Mouse (Mus musculus) MEL (cell line): ENCODE results near the gene Irx2. TPM values are rescaled to one million over a fixed set of nuclear protein-coding genes. Genes with fewer than 3 reads are reported as not detected.

ENCODE experiments used
- DNase-seq: peaks from one replicate; pipeline ENCODE4 v3.0.0; 2011; ENCODE audit warnings: low read depth, low spot score
- H3K27ac ChIP-seq: 2 replicates; pipeline ENCODE4 v1.5.1; 2012; ENCODE audit warnings: low read depth, mild to moderate bottlenecking, control low read depth, low read length, moderate library complexity; ENCODE audit not compliant: control insufficient read depth
- H3K27me3 ChIP-seq, 2 experiments: fragments of 150-350 bp in 1 of 2; sonication (generic) in 1 of 2; 2 replicates each; pipeline ENCODE4 v1.6.1; 2012; ENCODE audit warnings: low read length in 2 of 2, mild to moderate bottlenecking in 2 of 2, improper control_type of control experiment in 1 of 2, moderate library complexity in 1 of 2; ENCODE audit not compliant: insufficient read depth in 2 of 2, control insufficient read depth in 1 of 2
- H3K36me3 ChIP-seq, 2 experiments: 2 replicates each; pipeline ENCODE4 v1.6.1; 2012 to 2014; ENCODE audit warnings: low read length in 2 of 2, improper control_type of control experiment in 1 of 2, inconsistent platforms in 1 of 2, mild to moderate bottlenecking in 1 of 2; ENCODE audit not compliant: insufficient read depth in 2 of 2, control insufficient read depth in 1 of 2
- H3K4me1 ChIP-seq, 2 experiments: fragments of 150-350 bp in 1 of 2; sonication (generic) in 1 of 2; 2 replicates each; pipeline ENCODE4 v1.6.1; 2012; ENCODE audit warnings: low read length in 2 of 2, improper control_type of control experiment in 1 of 2, mild to moderate bottlenecking in 1 of 2; ENCODE audit not compliant: insufficient read depth in 2 of 2, control insufficient read depth in 1 of 2
- H3K4me3 ChIP-seq, 2 experiments: fragments of 150-350 bp in 1 of 2; sonication (generic) in 1 of 2; 2 replicates each; pipeline ENCODE4 v1.5.1; 2012; ENCODE audit warnings: low read depth in 2 of 2, low read length in 2 of 2, mild to moderate bottlenecking in 2 of 2, moderate library complexity in 2 of 2, control low read depth in 1 of 2, improper control_type of control experiment in 1 of 2; ENCODE audit not compliant: control insufficient read depth in 1 of 2, insufficient read depth in 1 of 2
- H3K79me2 ChIP-seq: 2 replicates; pipeline ENCODE4 v1.6.1; 2012; ENCODE audit warnings: mild to moderate bottlenecking, low read length, moderate library complexity; ENCODE audit not compliant: control insufficient read depth, poor library complexity, insufficient read depth
- H3K9ac ChIP-seq: 2 replicates; pipeline ENCODE4 v1.6.1; 2012; ENCODE audit warnings: low read depth, mild to moderate bottlenecking, control low read depth, low read length, moderate library complexity; ENCODE audit not compliant: control insufficient read depth, poor library complexity, severe bottlenecking
- H3K9me3 ChIP-seq: fragments of 150-350 bp; sonication (generic); replicated peaks from 2 replicates; pipeline ENCODE4 v1.6.1; 2012; ENCODE audit warnings: mild to moderate bottlenecking, low read length, improper control_type of control experiment, moderate library complexity; ENCODE audit not compliant: insufficient read depth
- CHD1 ChIP-seq: IDR thresholded peaks from 2 replicates; pipeline ENCODE4 v1.6.1; 2012; ENCODE audit warnings: low read depth, mild to moderate bottlenecking, inconsistent platforms, low read length, improper control_type of control experiment
- CHD2 ChIP-seq: IDR thresholded peaks from 2 replicates; pipeline ENCODE4 v1.6.1; 2011; ENCODE audit warnings: low read length, improper control_type of control experiment
- E2F4 ChIP-seq: IDR thresholded peaks from 2 replicates; pipeline ENCODE4 v1.6.1; 2011; ENCODE audit warnings: low read depth, low read length, improper control_type of control experiment, borderline replicate concordance
- ELF1 ChIP-seq: IDR thresholded peaks from 2 replicates; pipeline ENCODE4 v1.6.1; 2014; ENCODE audit warnings: low read depth, mild to moderate bottlenecking, inconsistent platforms, low read length, improper control_type of control experiment, moderate library complexity
- EP300 ChIP-seq, 2 experiments: IDR thresholded peaks; 2 replicates each; pipeline ENCODE4 v1.6.1; 2011; ENCODE audit warnings: improper control_type of control experiment in 2 of 2, low read length in 2 of 2, low read depth in 1 of 2, mild to moderate bottlenecking in 1 of 2
- ETS1 ChIP-seq: IDR thresholded peaks from 2 replicates; pipeline ENCODE4 v1.6.1; 2012; ENCODE audit warnings: low read depth, mild to moderate bottlenecking, inconsistent platforms, low read length, improper control_type of control experiment, moderate library complexity
- GATA1 ChIP-seq: IDR thresholded peaks from 2 replicates; pipeline ENCODE4 v1.6.1; 2011; ENCODE audit warnings: low read depth, low read length, improper control_type of control experiment
- HCFC1 ChIP-seq: IDR thresholded peaks from 2 replicates; pipeline ENCODE4 v1.6.1; 2012; ENCODE audit warnings: low read depth, mild to moderate bottlenecking, inconsistent platforms, low read length, improper control_type of control experiment, moderate library complexity
- MAFK ChIP-seq: IDR thresholded peaks from 2 replicates; pipeline ENCODE4 v1.6.1; 2011; ENCODE audit warnings: low read depth, mild to moderate bottlenecking, low read length, improper control_type of control experiment, borderline replicate concordance
- MAX ChIP-seq: IDR thresholded peaks from 2 replicates; pipeline ENCODE4 v1.6.1; 2011; ENCODE audit warnings: low read length, improper control_type of control experiment
- MAZ ChIP-seq: IDR thresholded peaks from 2 replicates; pipeline ENCODE4 v1.6.1; 2012; ENCODE audit warnings: low read depth, mild to moderate bottlenecking, inconsistent platforms, low read length, improper control_type of control experiment
- MEF2A ChIP-seq: IDR thresholded peaks from 2 replicates; pipeline ENCODE4 v1.6.1; 2014; ENCODE audit warnings: low read depth, mild to moderate bottlenecking, inconsistent platforms, low read length, improper control_type of control experiment; ENCODE audit not compliant: poor library complexity, insufficient replicate concordance, severe bottlenecking; ENCODE audit errors: extremely low read depth
- MYB ChIP-seq: IDR thresholded peaks from 2 replicates; pipeline ENCODE4 v1.6.1; 2011; ENCODE audit warnings: mild to moderate bottlenecking, low read depth, low read length, improper control_type of control experiment
- NELFE ChIP-seq: IDR thresholded peaks from 2 replicates; pipeline ENCODE4 v1.6.1; 2011; ENCODE audit warnings: low read depth, low read length, improper control_type of control experiment
- NRF1 ChIP-seq: IDR thresholded peaks from 2 replicates; pipeline ENCODE4 v1.6.1; 2014; ENCODE audit warnings: low read depth, mild to moderate bottlenecking, inconsistent platforms, low read length, improper control_type of control experiment, moderate library complexity; ENCODE audit not compliant: poor library complexity, insufficient read depth, severe bottlenecking
- POLR2A ChIP-seq, 2 experiments: IDR thresholded peaks; 2 replicates each; pipeline ENCODE4 v1.6.1; 2011 to 2012; ENCODE audit warnings: low read length in 2 of 2, mild to moderate bottlenecking in 2 of 2, control low read depth in 1 of 2, improper control_type of control experiment in 1 of 2, low read depth in 1 of 2, moderate library complexity in 1 of 2; ENCODE audit not compliant: control insufficient read depth in 1 of 2, insufficient read depth in 1 of 2, poor library complexity in 1 of 2
- POLR2AphosphoS2 ChIP-seq: IDR thresholded peaks from 2 replicates; pipeline ENCODE4 v1.6.1; 2011; ENCODE audit warnings: low read length, improper control_type of control experiment
- RAD21 ChIP-seq: IDR thresholded peaks from 2 replicates; pipeline ENCODE4 v1.6.1; 2011; ENCODE audit warnings: mild to moderate bottlenecking, low read depth, low read length, improper control_type of control experiment
- RCOR1 ChIP-seq: IDR thresholded peaks from 2 replicates; pipeline ENCODE4 v1.6.1; 2012; ENCODE audit warnings: low read depth, mild to moderate bottlenecking, inconsistent platforms, low read length, improper control_type of control experiment
- SMC3 ChIP-seq: IDR thresholded peaks from 2 replicates; pipeline ENCODE4 v1.6.1; 2011; ENCODE audit warnings: low read depth, low read length, improper control_type of control experiment
- TBP ChIP-seq: IDR thresholded peaks from 2 replicates; pipeline ENCODE4 v1.8.0; 2011; ENCODE audit warnings: low read depth, low read length, improper control_type of control experiment
- TCF12 ChIP-seq: IDR thresholded peaks from 2 replicates; pipeline ENCODE4 v1.6.1; 2014; ENCODE audit warnings: low read depth, mild to moderate bottlenecking, inconsistent platforms, low read length, improper control_type of control experiment, moderate library complexity
- USF1 ChIP-seq: IDR thresholded peaks from 2 replicates; pipeline ENCODE4 v1.6.1; 2014; ENCODE audit warnings: low read depth, mild to moderate bottlenecking, inconsistent platforms, low read length, improper control_type of control experiment, moderate library complexity
- USF2 ChIP-seq, 2 experiments: IDR thresholded peaks; 2 replicates each; pipeline ENCODE4 v1.6.1; 2011 to 2012; ENCODE audit warnings: improper control_type of control experiment in 2 of 2, low read length in 2 of 2, borderline replicate concordance in 1 of 2, inconsistent platforms in 1 of 2, low read depth in 1 of 2, mild to moderate bottlenecking in 1 of 2; ENCODE audit not compliant: insufficient read depth in 1 of 2
- ZC3H11A ChIP-seq: IDR thresholded peaks from 2 replicates; pipeline ENCODE4 v1.6.1; 2012; ENCODE audit warnings: low read depth, mild to moderate bottlenecking, inconsistent platforms, low read length, improper control_type of control experiment
- ZKSCAN1 ChIP-seq: IDR thresholded peaks from 2 replicates; pipeline ENCODE4 v1.6.1; 2012; ENCODE audit warnings: low read depth, mild to moderate bottlenecking, inconsistent platforms, low read length, improper control_type of control experiment, moderate library complexity
- polyA plus RNA-seq, 2 experiments: library from polyadenylated mRNA; stranded (reverse) in 1 of 2; unstranded in 1 of 2; fragments of >175 nt in 1 of 2; fragments of >200 nt in 1 of 2; gene quantifications; 2 replicates each; pipeline versions ENCODE4 v1.2.1 to v1.2.4; 2012; ENCODE audit warnings: low replicate concordance in 2 of 2, low read depth in 1 of 2; ENCODE audit not compliant: insufficient read length in 2 of 2, insufficient read depth in 1 of 2, missing spikeins in 1 of 2
- total RNA-seq: library from RNA; depleted of rRNA; stranded (reverse); fragments of 300-350 nt; gene quantifications from 2 replicates; pipeline ENCODE4 v1.2.3, GENCODE M21; 2012

Gene Irx2
- total and polyA plus RNA-seq, 3 experiments = not detected

DNA sequence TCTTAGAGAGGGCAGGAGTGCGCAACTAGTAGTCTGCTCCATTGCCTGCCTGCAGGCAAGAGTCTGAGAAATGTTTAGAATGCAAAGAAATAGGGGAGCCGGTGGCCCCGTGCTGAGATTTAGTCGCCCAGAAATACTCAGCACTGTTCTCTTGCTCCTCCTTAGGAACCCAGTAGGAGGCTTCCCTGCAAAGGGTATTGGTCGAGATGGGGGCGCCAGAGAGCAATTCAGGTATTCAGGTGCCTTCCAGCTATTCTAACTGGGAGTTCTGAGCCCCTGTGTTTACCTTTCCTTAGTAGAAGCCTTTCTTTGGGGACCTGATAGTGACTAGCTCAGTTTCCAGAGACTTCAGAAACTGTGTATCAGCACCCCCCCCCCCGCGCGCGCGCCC lies 11.5 kb downstream of the Irx2 start:
- Histone ChIP-seq H3K9ac (no peak overlapping the region), H3K79me2 (no peaks in the 10 kb centered on the region), H3K36me3 (no peaks in the 10 kb centered on the region), H3K27me3 (no peaks in the 10 kb centered on the region), H3K4me3 (no peak overlapping the region), H3K27ac (no peak overlapping the region), H3K9me3 (no peaks in the 10 kb centered on the region), H3K4me1 (no peaks in the 10 kb centered on the region)
- no peak for TF ChIP-seq ELF1
- TF ChIP-seq ZKSCAN1 = no peak
- TF ChIP-seq NELFE = no peak
- no peak for TF ChIP-seq CHD2
- no peak for TF ChIP-seq CHD1
- TF ChIP-seq MEF2A = no peak
- TF ChIP-seq GATA1 = no peak
- no peak for TF ChIP-seq USF1
- no peak for TF ChIP-seq HCFC1
- TF ChIP-seq ETS1 = no peak
- no peak for TF ChIP-seq TBP
- TF ChIP-seq MAFK = no peak
- TF ChIP-seq ZC3H11A = no peak
- no peak for TF ChIP-seq POLR2A (IDR thresholded peaks at IDR 0.05; ENCODE audit: control insufficient read depth in 1 of 2, insufficient read depth in 1 of 2, low read depth in 1 of 2, low read length in 2 of 2, poor library complexity in 1 of 2)
- no peak for DNase-seq

DNA sequence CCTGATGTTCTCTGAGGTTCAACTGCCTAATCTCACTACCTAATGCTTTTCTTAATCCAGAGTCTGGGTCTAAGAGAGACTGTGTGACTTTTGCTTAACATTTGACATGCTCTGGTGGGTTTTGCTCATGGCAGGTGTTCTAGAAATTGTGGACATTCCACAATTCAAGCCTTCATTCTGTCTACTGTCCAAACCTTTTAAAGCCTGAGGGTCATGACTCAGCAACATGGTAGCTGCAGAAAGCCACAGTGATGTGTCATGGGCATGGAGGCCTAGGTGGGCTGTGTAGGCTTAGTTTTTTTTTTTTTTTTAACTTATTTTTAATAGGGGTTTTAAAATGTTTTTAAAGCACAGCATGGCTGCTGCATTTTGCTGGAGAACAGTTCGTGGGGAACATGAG lies 27.8 kb downstream of the Irx2 start:
- no peak overlapping the region for H3K27ac ChIP-seq
- H3K9ac ChIP-seq = no peak overlapping the region
- no peaks in the 10 kb centered on the region for H3K79me2 ChIP-seq
- H3K9me3 ChIP-seq = no peaks in the 10 kb centered on the region
- H3K4me1 ChIP-seq = no peaks in the 10 kb centered on the region
- no peaks in the 10 kb centered on the region for H3K36me3 ChIP-seq
- no peak overlapping the region for H3K4me3 ChIP-seq
- no peak for DNase-seq
- no peaks in the 10 kb centered on the region for H3K27me3 ChIP-seq
- TF ChIP-seq TCF12 (no peak), ETS1 (no peak), E2F4 (no peak), MAZ (no peak), CHD2 (no peak), NELFE (no peak), NRF1 (no peak), POLR2A (IDR thresholded peaks at IDR 0.05; ENCODE audit: control insufficient read depth in 1 of 2, insufficient read depth in 1 of 2, low read depth in 1 of 2, low read length in 2 of 2, poor library complexity in 1 of 2) (no peak), ZKSCAN1 (no peak), MAX (no peak), MYB (no peak), HCFC1 (no peak), SMC3 (no peak), RCOR1 (no peak), EP300 (IDR thresholded peaks at IDR 0.05; ENCODE audit: low read depth in 1 of 2, low read length in 2 of 2) (no peak), POLR2AphosphoS2 (no peak), RAD21 (no peak), USF2 (IDR thresholded peaks at IDR 0.05; ENCODE audit: borderline replicate concordance in 1 of 2, insufficient read depth in 1 of 2, low read depth in 1 of 2, low read length in 2 of 2) (no peak)
